Mouse (Mus musculus) neutrophil, adult 5-6 weeks (primary cell): ENCODE measurements around the gene Ttbk2. TPM values are rescaled to one million over a fixed set of nuclear protein-coding genes. Genes with fewer than 3 reads are reported as not detected.

Experiments
- ATAC-seq: fragments of 151-379, 151-347 bp; 2 replicates; pipeline ENCODE4 v1.8.0; 2017; ENCODE audit warnings: mild to moderate bottlenecking, moderate TSS enrichment; ENCODE audit not compliant: insufficient number of reproducible peaks, poor library complexity, low FRiP score, severe bottlenecking; ENCODE audit errors: extremely low read depth
- total RNA-seq: library from RNA; stranded (forward); fragments of 200-1000 nt; gene quantifications from 2 replicates; pipeline ENCODE4 v1.2.3, GENCODE M21; 2017

Gene Ttbk2
- total RNA-seq, 1 experiment from 2014 or later: 4.1 TPM

GRCm38 (mm10) chr2:120770265-120770935, 80.0 kb downstream of the Ttbk2 start:
- ATAC-seq: no peak

- ATAC-seq: no peak
These were observed 88.5 kb downstream of the Ttbk2 start for GRCm38 (mm10) chr2:120761922-120762321.

GRCm38 (mm10) chr2:120748041-120748440, 102.4 kb downstream of the Ttbk2 start:
- ATAC-seq: no peak

GRCm38 (mm10) chr2:120745496-120745895, 104.9 kb downstream of the Ttbk2 start:
- ATAC-seq: no peak

- ATAC-seq: no peak
These were observed 118.4 kb downstream of the Ttbk2 start for GRCm38 (mm10) chr2:120731877-120732530.

GRCm38 (mm10) chr2:120731167-120731862, 119.1 kb downstream of the Ttbk2 start:
- ATAC-seq: peak; percentile 89

- no peak for ATAC-seq
These were observed 119.7 kb downstream of the Ttbk2 start for GRCm38 (mm10) chr2:120730639-120731166.

GRCm38 (mm10) chr2:120729775-120730585, 120.4 kb downstream of the Ttbk2 start:
- ATAC-seq: no peak

GRCm38 (mm10) chr2:120724176-120724575, 126.2 kb downstream of the Ttbk2 start:
- ATAC-seq: no peak

- ATAC-seq: no peak
These were observed 126.8 kb downstream of the Ttbk2 start for GRCm38 (mm10) chr2:120723621-120724020.

GRCm38 (mm10) chr2:120722491-120722890, 127.9 kb downstream of the Ttbk2 start:
- ATAC-seq: no peak

- ATAC-seq: no peak
These were observed 128.5 kb downstream of the Ttbk2 start for GRCm38 (mm10) chr2:120721911-120722310.

- ATAC-seq: no peak
These were observed 129.6 kb downstream of the Ttbk2 start for GRCm38 (mm10) chr2:120720821-120721220.

GRCm38 (mm10) chr2:120718496-120718895, 131.9 kb downstream of the Ttbk2 start:
- ATAC-seq: no peak

- ATAC-seq: no peak
These were observed 137.0 kb downstream of the Ttbk2 start for GRCm38 (mm10) chr2:120713441-120713840.

- no peak for ATAC-seq
These were observed 139.5 kb downstream of the Ttbk2 start for GRCm38 (mm10) chr2:120710948-120711347.

- no peak for ATAC-seq
These were observed 140.2 kb downstream of the Ttbk2 start for GRCm38 (mm10) chr2:120710154-120710553.

- ATAC-seq: no peak
These were observed 143.4 kb downstream of the Ttbk2 start for GRCm38 (mm10) chr2:120707041-120707440.

- ATAC-seq: no peak
These were observed 147.7 kb downstream of the Ttbk2 start for GRCm38 (mm10) chr2:120702675-120703074.
